Mouse (Mus musculus) embryo, embryonic 11 days (tissue): ENCODE measurements around the gene Ptcra.
"Not testable (repeated sequence)": the region's sequence is repeated elsewhere in the genome, so short reads cannot be mapped to it uniquely, and the experiment has no call there.

ENCODE experiments used
- DNase-seq: peaks from one replicate; pipeline ENCODE4 v3.0.0-alpha.2; 2015

The Ptcra gene

DNA sequence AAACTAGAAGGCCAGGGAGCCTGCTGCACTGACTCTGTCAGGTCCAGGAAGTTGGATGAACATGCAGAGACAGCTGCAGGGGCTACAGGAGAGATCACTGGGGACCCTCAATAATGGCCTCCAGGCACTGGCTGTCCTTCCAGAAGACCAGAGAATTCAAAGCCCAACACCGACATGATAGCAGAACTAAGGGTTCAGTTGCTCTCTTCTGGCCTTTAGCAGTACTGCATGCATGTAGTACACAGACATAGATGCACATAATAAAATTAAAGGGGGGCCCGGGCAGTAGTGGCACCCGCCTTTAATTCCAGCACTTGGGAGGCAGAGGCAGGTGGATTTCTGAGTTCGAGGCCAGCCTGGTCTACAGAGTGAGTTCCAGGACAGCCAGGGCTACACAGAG, 7.5 kb upstream of the Ptcra start:
- DNase-seq = peak; percentile 22

DNA sequence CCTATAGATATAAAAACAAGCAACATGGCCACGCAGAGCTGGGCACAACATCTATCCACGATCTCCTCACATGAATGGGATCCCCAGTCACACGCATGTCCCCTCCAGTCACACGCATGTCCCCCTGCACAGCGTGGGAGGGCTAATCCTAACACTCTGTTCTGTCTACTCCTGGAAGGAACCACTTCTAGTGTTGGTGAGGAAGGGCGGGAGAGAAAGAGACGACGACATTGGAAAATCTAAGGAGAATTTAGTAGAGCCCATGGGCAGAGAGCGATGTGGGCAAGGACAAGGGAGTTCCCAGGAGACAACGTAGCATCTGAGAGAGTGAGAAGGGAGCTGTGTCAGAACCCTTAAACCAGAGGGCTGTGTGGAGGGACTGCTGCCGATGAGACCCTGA, 7.0 kb upstream of the Ptcra start:
- DNase-seq = no peak

DNA sequence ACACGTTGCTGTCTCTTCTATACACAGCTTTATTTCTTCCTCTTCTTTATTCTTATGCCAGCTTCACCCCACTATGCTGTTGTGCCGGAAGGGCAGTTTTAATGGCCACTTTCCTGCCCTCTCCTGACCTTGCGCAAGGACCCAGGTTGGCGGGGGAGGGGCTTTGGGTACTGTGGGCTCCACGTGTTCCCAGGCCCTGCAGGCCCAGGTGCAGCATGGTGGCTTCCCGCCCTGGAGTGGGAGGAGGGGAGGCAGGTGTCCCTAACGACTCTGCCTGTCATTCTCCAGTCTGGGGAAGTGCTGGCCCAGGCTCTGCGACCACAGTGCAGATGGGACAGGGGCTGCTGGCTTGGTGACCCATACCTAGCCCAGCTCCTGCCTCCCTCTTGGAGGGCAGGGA, 4.4 kb upstream of the Ptcra start:
- peak; percentile 11 for DNase-seq

DNA sequence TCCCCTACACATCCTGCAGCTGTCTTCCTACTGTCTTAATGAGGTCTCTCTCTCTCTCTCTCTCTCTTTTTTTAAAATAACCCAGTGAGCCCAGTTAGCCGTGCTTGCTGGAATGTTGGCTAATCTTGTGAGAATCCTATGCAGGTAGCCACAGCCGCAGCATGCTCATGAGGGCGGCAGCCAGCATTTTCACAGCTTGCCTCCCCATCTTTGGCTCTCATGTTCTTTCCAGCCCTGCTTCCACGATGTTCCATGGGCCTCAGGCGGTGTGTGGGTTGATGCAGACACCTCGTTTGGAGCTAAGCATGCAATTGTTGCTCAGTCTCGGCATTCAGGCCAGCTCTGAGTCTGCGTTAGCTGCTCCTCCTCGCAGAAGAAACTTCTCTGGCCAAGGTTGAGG, 1.4 kb upstream of the Ptcra start:
- not testable (repeated sequence) for DNase-seq

DNA sequence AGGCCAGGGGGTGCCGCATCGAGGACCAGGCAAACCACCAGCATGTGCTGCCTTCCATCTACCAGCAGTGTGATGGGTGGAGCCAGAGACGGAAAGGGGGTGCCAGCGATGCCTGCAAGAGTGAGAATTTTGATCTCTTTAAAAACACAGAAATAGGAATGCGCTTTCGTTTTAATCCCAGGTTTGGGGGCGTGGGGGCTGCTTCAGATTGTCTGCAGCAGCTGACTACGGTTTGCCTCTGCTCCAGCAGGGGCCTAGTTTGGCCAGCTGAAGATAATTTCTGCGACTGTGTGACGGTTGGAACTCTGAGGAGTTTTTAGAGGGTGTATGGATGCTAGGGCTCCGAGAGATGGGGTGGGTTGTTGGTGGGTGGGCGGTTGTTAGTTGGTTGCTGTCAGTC, 4.8 kb downstream of the Ptcra start:
- DNase-seq = no peak

DNA sequence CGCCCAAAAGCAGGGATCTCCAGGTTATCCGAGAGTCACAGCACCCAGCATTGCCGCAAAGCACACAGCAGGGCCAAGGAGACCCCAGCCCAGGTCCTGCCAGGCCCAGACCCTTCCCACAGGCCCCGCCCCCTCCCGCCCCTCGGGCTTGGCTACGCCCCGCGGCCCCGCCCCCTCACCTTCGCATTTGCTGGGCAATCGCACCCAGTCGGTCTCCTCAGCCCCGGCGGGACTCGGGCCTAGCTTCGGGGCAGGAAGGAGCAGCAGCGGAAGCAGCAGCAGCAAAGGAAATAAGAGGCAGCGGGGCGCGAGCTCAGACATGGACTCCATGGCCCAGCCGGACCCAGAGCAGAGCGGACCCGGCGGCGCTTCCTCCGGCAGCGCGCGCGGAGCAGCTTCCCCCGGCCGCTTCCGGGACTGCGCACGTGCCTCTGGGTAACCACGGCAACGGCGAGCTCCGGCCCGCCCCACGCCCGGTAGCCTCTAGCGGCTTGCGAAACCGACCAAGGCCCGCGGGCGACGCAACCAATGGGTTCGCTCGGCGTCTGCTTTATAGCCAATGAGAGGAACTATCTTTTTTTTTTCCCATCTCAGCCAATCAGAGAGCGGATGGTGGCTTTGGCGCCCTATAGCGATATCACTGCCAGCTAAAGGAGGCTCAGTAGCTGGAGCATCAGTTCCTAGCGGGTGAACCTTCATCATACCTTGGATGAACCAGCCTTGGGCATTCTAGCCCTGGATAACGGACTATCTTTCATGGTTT, 11.5 kb downstream of the Ptcra start, which contains the start of gene Cnpy3:
Gene Cnpy3 (minus strand): TSS at position 421 of the 763 bp plus-strand sequence.
- DNase-seq = peak; percentile 100

DNA sequence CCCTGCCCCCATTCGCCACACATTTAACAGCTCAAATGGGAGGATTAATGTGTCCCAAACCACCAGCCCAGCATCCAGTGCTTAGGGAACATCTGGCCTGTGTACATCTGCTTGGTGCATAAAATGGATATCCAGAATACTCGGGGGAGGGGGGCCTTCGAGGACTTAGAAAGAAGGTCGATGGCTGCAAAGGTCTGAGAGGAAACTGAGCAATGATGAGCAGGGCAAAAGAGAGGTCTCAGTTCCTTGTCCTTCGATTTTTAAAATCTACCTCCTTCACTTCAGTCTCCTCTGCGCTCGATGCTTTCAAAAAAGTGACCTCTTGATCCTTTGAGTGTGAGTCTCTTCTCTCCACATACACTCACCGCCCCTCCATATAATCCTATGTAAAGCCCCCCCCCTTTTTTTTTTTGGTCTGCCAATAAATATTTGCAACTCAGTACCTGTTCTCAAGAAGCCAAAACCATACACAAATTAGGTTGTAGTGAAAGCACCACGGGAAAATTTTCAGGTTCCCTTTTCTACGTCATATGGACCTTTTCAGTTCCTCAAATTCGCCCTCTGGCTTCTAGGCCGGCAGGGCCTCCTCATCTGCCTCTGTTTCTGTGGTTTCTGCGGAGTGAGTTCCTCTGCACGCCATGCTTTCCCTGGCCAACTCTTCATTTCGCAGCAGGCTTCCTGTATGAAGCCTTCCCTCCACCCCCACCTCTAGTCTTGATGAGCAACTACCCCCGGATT, 12.3 kb downstream of the Ptcra start:
- peak; percentile 29 for DNase-seq

DNA sequence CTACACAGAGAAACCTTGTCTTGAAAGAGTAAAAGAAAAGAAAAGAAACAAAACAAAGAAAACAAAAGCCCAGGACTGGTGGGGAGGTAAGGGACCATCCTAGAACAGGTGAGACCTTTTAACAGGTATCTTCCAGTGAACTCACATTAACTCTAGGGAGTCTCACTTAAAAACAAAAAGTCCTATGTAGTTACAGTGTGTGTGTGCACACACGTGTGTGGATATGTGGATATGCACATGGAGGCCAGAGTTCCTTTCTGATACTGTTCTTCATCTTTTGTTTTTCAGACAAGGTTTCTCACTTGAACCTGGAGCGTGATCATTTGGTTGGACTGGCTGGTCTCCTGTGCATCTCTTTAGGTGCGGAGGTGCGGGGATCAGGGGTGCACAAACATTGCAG, 12.9 kb downstream of the Ptcra start:
- DNase-seq = no peak

DNA sequence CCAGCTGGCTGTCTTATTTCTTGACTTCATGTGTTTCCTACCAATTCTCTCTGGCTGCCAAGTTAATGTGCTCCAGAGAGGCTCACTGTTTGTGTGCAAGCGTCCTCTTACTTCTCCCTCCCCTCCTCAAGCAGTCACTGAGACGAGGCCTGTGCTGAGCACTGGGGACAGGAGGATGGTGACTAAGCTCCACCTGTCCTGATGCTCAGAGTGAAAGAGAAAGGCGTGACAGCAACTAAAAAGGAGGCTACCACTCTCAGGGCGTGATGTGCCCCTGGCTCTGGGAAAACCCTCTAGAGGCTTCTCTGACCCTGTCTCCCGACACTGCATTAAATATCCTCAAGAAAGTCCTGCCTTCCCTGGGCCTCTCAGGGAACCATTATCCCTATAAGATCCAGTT, 14.2 kb downstream of the Ptcra start:
- DNase-seq = no peak

DNA sequence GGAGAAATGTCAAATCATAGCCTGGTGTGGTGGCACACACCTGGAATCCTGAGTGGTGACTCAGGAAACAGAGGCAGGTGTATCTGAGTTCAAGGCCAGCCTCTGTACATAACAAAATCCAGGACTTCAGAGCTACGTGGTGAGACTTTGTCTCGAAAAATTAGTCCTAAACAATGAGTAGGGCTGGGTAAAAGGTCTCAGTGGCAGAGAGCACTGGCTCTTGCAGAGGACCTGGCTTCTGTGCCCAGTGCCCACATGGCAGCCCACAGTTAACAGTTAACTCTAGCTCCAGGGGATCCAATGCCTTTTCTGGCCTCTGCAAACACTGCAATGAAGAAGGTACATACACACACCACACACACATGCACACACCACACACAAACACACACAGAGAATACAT, 15.7 kb downstream of the Ptcra start:
- no peak for DNase-seq

DNA sequence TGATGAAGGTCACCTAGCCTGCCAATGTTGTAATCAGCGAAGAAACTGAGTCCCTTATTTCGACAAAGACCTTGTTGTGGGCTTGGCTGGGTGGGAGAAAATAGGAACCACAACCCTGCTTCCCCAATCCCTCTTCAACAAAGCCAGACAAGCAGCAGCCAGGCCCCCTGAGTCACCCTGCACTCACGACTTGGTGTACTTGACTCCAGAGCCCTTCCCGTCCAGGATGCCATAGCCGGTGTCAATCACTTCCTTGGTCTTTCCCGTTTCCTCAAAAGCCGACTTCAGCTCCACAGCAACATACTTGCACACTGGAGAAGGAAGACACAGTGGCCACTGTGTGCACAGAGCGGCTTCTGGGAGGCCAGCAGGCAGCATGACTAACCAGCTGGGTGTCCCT, 16.3 kb downstream of the Ptcra start:
- DNase-seq = no peak

DNA sequence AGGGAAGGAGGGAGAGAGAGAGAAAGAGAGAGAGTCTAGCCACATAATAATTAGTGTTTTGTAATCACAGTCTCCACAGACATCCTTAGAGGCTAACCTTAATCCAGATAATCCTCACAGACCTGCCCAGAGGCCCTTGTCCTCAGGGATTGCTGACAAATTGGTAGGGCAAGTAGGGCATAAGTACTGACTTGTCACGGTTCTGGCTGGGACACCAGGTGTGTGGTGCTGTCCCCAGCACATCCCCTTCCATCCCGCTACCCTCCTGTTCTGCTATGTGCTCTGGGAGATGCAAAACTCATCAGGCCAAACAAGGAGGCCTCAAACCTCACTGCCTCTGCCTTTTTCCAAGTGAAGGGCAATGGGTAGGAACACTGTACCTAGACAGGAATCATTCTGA, 18.0 kb downstream of the Ptcra start:
- no peak for DNase-seq

DNA sequence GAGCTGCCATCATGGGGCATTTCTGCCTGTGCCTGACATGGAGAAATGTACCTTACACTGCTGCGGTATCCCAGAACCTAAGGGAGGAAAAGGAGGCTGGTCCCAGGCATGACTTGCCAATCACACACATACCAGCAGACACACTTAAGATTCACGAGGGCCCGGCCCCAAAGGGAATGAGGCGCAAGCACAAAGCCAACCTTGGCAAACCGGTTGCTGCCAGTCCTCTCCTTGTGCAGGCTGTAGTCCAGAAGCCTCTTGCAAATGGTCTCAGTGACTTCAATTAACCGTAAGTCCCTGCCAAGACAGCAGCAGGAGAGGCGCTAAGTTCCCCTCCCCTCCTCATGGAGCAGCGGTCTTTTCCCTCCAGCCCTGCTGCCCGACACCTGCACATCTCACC, 20.5 kb downstream of the Ptcra start:
- DNase-seq = no peak

DNA sequence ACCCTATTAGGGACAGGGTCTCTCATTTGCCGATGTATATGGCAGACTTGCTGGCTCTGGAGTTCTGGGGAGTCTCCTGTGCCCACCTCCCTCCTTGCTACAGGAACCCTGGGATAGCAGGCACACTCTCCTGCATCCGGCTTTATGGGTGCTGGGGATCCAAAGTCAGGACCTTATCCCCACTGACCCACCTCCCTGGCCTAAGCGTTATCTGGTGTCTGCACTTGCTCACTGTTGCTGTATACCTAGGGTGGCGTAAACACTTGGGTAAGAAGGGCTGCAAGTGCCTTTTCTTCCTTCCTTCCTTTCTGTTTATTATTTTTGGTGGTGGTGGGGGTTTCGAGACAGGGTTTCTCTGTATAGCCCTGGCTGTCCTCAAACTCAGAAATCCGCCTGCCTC, 22.2 kb downstream of the Ptcra start:
- DNase-seq = no peak

DNA sequence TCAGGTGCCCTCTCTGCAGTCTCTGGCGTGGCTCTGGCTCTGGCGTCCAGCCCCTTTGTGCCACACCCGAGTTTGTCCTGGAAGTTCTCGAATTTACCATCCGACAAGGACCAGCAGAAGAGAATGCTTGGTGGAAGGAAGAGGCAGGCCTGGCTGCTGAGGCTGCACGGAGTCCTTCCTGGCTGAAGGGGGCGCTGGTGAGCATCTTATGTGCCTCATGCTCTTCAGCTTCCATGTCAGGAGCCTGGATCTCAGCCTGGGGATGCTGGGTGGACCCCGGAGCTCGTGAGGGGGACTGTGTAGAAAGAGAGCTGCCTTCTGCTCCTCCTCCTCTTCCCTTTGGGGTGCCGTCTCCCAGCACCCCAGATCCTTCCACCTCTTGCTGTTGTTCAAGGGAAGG, 27.4 kb downstream of the Ptcra start:
- peak; percentile 51 for DNase-seq

DNA sequence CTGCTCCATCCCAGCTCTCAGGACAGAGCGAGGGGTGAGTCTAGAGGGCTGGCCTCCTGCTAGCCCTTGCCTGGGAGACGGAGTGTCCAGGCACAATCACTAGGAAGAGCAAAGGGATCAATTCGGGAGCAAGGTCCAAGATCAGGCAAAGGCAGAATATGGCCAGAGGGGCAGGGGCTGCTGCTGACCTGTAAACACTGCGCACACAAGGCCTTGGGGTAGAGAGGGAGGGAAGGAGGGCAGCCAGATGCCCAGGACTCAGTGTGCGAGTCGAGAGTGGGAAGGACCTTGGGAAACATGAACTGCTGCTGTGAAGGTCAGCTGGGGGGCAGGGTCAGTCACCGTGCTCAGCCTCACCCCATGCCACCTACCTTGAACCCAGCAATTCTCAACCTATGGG, 28.2 kb downstream of the Ptcra start:
- DNase-seq = no peak

DNA sequence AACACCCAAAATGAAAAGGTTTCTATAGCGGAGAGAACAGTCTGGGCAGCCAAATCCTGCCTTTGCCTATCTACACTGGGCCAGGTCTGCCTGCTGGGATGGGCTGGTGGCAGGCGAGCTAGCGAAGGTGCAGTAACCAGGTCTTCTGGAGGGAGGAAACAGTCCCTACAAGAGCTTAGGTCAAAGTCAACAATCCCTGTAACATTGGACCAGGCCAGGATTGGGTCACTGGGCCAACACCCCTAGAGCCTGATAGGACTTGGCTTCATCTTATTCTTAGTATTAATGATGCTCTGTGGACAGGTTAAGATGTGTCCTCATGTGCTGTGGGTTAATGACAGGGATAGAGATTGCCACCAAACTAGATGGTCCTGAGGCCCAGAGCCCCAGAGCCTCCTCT, 29.5 kb downstream of the Ptcra start:
- DNase-seq = no peak

DNA sequence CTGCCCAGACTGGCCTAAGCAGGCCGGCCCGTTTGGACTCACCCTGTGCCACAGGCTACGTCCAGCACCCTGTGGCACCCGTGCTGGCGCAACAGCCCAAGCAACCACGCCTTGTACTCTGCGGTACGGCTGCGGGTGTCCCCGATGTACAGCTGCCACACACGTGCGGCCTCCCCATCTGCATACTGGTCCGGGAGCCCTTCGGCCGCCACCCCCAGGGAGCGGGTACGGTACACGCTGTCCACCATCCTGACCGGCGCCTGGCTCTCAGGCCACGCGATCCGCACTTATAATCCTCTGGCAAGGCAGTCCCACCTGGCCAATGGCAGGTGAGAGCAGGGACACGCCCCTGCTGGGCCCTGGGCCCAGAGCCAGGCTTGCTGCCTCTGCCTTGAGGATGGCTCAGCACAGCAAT, 34.6 kb downstream of the Ptcra start, which contains the start of gene Gnmt:
Gene Gnmt (minus strand): TSS at position 265 of the 415 bp plus-strand sequence.
- no peak for DNase-seq

DNA sequence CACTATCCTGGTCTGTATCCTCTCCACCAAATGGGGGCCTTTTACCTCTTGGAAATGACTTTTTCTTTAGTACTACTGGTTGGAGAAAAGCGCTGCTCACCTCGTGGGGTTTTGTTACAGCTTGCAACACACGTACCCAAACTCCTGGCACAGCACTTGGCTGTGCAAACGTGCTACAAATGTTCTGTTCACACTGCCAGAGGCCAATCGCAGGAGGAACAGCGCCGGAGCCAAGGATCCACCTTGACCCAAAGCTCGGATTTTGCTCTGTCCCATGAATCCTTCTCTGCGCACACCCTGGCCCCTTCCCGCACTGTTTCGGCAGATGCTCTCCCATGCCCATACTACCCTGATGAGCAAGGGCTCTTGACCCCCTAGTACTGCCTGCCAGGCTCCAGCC, 35.0 kb downstream of the Ptcra start:
- no peak for DNase-seq

DNA sequence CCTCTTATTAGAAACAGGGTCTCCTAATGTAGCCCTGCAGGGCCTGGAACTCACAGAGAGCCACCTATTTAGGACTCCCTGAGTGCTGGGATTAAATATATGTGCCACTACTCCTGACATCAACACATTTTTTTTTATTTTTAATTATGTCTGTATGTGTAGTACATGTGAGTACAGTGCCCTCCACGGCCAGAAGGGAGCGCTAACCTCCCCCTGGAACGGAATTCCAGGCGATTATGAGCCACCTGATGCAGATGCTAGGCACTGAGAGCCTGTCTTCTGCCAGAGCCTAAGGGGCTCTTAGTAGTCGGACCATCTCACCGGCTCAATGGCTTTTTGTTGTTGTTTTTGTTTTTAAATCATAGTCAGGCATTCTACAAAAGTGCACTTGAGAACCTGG, 35.5 kb downstream of the Ptcra start:
- peak; percentile 30 for DNase-seq

DNA sequence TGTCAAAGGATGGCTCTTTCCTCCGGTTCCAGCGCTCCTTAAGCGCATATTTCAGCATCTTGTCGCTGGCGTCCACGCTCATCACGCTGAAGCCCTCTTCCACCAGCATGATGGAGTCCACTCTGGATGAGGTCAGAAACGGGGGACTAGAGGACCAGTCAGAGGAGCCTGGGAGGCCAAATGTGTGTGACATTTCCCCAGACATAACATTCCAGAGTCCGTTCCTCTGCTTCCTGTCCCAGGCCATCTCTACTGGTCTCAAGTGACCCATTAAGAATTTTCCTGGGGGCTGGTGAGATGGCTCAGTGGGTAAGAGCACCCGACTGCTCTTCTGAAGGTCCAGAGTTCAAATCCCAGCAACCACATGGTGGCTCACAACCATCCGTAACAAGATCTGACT, 36.2 kb downstream of the Ptcra start:
- DNase-seq = no peak

DNA sequence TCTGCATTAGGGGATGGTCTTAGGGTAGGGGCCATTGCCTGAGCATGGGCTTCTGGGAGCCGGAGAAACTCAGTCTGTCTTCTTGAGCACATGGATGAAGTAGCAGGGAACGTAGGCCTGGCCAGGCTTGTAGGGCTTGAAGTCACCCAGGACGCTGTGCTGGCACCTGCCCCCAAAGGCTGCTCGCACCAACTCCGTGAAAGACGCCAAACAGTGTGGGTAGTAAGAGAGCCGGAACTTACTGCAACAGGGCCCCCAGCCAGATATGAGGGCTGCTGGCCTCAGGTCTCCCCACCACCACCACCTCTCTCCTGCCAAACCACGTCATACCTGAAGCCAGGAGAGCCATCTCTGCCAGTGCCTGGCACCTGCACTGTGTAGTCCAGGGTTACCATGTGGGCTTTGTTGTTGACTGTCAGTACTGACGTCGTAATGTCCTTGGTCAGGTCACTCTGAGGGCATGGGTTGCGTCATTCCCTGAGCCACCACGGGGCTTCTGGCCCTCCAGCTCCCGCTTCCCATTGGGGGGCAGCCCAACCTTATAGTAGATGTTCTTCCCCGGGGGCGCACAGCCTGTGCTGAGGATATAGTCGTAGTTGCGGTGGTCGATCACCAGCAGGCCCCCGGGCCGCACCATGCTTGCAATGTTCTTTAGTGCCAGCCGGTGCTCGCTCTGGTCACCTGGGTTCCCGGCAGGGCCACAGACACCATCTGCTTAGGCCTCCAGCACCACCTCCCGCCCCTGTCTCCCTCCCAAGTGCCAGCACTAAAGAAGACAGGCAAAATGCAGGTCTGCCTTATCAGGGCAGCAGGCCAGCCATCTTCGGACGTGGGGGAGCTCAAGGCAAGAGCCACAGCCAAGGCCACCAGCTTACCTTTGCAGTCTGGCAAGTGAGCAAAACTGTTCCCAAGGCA, 37.5 kb downstream of the Ptcra start:
- no peak for DNase-seq

DNA sequence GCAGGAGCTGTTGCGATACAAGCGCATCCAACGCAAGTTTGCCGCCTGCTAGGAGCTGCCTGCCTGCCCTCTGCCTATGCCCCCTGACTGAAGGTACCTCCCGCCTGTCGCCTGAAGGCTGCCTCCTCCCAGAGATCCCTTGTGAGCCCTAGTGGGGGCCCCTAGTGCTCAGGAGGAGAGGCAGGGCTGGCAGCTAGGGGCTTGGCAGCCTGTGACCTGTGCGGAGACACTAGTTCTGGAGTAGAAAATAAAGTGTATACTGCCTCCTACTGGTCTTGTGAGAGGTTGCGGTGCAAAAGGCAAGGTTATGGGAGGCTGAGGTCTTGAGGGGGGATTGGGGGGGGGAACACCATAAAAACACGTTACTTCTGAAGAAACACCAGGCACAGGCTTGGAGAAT, 38.2 kb downstream of the Ptcra start:
- DNase-seq = peak; percentile 62
